Mouse (Mus musculus) G1E (cell line): Measurements from ENCODE around the gene Ppp2r5d. TPM values are rescaled to one million over a fixed set of nuclear protein-coding genes. Genes with fewer than 3 reads are reported as not detected.
A peak's percentile ranks its signal among the peaks of the same experiment; 100 is the strongest.

ENCODE experiments used
- ATAC-seq: 2 replicates; pipeline ENCODE4 v1.8.0; 2016; ENCODE audit warnings: mild to moderate bottlenecking; ENCODE audit not compliant: insufficient number of reproducible peaks, poor library complexity, low FRiP score, severe bottlenecking; ENCODE audit errors: extremely low read depth
- DNase-seq: peaks from one replicate; pipeline ENCODE4 v3.0.0; 2012; ENCODE audit warnings: low spot score
- H3K27me3 ChIP-seq: 2 replicates; pipeline ENCODE4 v1.6.1; 2012; ENCODE audit warnings: mild to moderate bottlenecking, low read length, inconsistent platforms; ENCODE audit not compliant: insufficient read depth
- H3K36me3 ChIP-seq: replicated peaks from 2 replicates; pipeline ENCODE3; 2012; ENCODE audit warnings: mild to moderate bottlenecking, inconsistent platforms
- H3K4me1 ChIP-seq: 2 replicates; pipeline ENCODE4 v1.6.1; 2012; ENCODE audit warnings: low read depth, low read length, inconsistent platforms, mixed read lengths; ENCODE audit not compliant: insufficient read depth
- H3K4me3 ChIP-seq: 2 replicates; pipeline ENCODE4 v1.5.1; 2012; ENCODE audit warnings: low read depth, mild to moderate bottlenecking, inconsistent platforms, low read length, moderate library complexity, mixed read lengths
- H3K9me3 ChIP-seq: replicated peaks from 2 replicates; pipeline ENCODE4 v1.6.1; 2012; ENCODE audit warnings: inconsistent platforms
- CTCF ChIP-seq: IDR thresholded peaks from 2 replicates; pipeline ENCODE4 v1.5.1; 2012; ENCODE audit warnings: low read depth, low read length, inconsistent platforms, mixed read lengths
- GATA1 ChIP-seq: IDR thresholded peaks from 2 replicates; pipeline ENCODE4 v1.6.1; 2012; ENCODE audit warnings: borderline replicate concordance, low read length, inconsistent platforms, mixed read lengths
- GATA2 ChIP-seq: IDR thresholded peaks from 2 replicates; pipeline ENCODE4 v1.6.1; 2012; ENCODE audit warnings: low read depth, low read length, inconsistent platforms, borderline replicate concordance
- POLR2AphosphoS5 ChIP-seq: IDR thresholded peaks from 2 replicates; pipeline ENCODE4 v1.6.1; 2012; ENCODE audit warnings: low read depth, low read length, inconsistent platforms; ENCODE audit not compliant: insufficient replicate concordance
- TAL1 ChIP-seq: conservative IDR thresholded peaks from 2 replicates; pipeline ENCODE4 v1.6.1; 2012; ENCODE audit warnings: low read depth, low read length, inconsistent platforms, mixed read lengths
- polyA plus RNA-seq: library from polyadenylated mRNA; stranded (reverse); fragments of >175 nt; gene quantifications from 2 replicates; pipeline ENCODE4 v1.2.3, GENCODE M21; 2012
- total RNA-seq, 2 experiments: library from RNA; stranded (forward) in 1 of 2; stranded (reverse) in 1 of 2; fragments of 200-1000 nt in 1 of 2; fragments of >200 nt in 1 of 2; fragmentation: Nextera tagmentation in 1 of 2; gene quantifications; 2 replicates each; pipeline ENCODE4 v1.2.3; 2014 to 2017

Gene Ppp2r5d
- total and polyA plus RNA-seq, 3 experiments, result 33.9 to 78.5 (median 55.2) TPM

- peaks cover 2% of the 10 kb centered on the region; the same call in 1 of the 2 replicates for H3K27me3 ChIP-seq
These were observed 6.2 kb upstream of the Ppp2r5d start, which contains the start of gene Pex6 for GRCm38 (mm10) chr17:46710959-46711597. Gene Pex6, plus strand, starts transcription at chr17:46711463.

DNA sequence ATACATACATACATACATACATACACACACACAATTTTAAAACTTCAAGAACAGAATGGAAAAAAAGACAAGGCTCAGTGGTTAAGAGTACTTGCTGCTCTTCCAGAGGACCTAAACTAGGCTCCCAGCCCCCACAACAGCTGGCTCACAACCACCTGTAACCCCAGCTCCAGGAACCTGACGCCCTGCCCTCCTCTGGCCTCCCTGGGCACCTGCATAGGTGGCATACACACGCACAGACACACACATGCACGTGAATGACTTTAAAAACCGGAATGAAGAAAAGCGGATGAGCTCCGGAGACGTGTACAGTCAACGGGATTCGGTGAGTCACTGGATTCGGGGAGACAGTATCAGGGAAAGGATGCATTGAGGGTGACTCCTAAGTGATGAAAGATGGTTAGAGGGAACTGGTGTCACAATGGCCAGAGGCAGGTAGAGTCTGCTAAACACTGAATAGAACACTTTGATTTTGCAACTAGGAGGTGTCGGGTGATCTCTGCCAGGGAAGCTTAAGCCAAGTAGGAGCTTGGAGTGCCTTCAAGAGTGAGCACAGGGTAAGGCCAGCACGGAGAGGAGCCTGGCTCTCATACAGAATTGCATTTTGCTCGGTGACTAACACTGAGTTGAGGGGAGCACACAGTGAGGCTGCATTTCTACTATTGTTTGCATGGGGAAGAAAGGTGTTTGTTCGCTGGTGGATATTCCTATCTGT, 1.6 kb upstream of the Ppp2r5d start:
- TF ChIP-seq GATA2, result no peak
- no peak for TF ChIP-seq POLR2AphosphoS5
- TF ChIP-seq TAL1, result no peak
- no peak for TF ChIP-seq GATA1
- no peak for TF ChIP-seq CTCF
- Histone ChIP-seq H3K4me1 (peaks cover 47% of the 10 kb centered on the region), H3K4me3 (no peak overlapping the region), H3K27me3 (peaks cover 2% of the 10 kb centered on the region; the same call in 1 of the 2 replicates), H3K9me3 (0 out of 2 replicates have a peak, but pooled peaks cover 1% of the 10 kb centered on the region), H3K36me3 (peaks cover 19% of the 10 kb centered on the region)
- ATAC-seq (no peak), DNase-seq (no peak)

More at GRCm38 (mm10) chr17:46710959-46711597, 6.2 kb upstream of the Ppp2r5d start, which contains the start of gene Pex6:
- DNase-seq (peak; percentile 95), ATAC-seq (peak; percentile 86)
- H3K9me3 ChIP-seq, result 0 out of 2 replicates have a peak, but pooled peaks cover 1% of the 10 kb centered on the region
- H3K36me3 ChIP-seq, result peaks cover 29% of the 10 kb centered on the region
- peaks cover 43% of the 10 kb centered on the region for H3K4me1 ChIP-seq
- TF ChIP-seq POLR2AphosphoS5 (no peak), GATA1 (no peak), TAL1 (no peak), GATA2 (no peak), CTCF (no peak)
- H3K4me3 ChIP-seq, result peak within 1 kb of the TSS; percentile 96

- Histone ChIP-seq H3K4me1 (peaks cover 58% of the 10 kb centered on the region), H3K4me3 (peak overlapping the region; percentile 88), H3K27me3 (peaks cover 2% of the 10 kb centered on the region; the same call in 1 of the 2 replicates), H3K36me3 (peaks cover 42% of the 10 kb centered on the region), H3K9me3 (0 out of 2 replicates have a peak, but pooled peaks cover 1% of the 10 kb centered on the region)
- ATAC-seq (no peak), DNase-seq (peak; percentile 29)
- no peak for TF ChIP-seq GATA1
- TF ChIP-seq CTCF, result no peak
- no peak for TF ChIP-seq TAL1
- no peak for TF ChIP-seq GATA2
- TF ChIP-seq POLR2AphosphoS5, result no peak
These were observed 682 bp downstream of the Ppp2r5d start for GRCm38 (mm10) chr17:46703971-46704886.

GRCm38 (mm10) chr17:46702506-46702905, 2.4 kb downstream of the Ppp2r5d start:
- H3K4me1 ChIP-seq, result peaks cover 64% of the 10 kb centered on the region
- peaks cover 2% of the 10 kb centered on the region; the same call in 1 of the 2 replicates for H3K27me3 ChIP-seq
- H3K4me3 ChIP-seq, result peak overlapping the region; percentile 28; the same call in 1 of the 2 replicates
- TF ChIP-seq GATA2, result no peak
- ATAC-seq (no peak), DNase-seq (no peak)
- no peaks in the 10 kb centered on the region for H3K9me3 ChIP-seq
- H3K36me3 ChIP-seq, result peaks cover 59% of the 10 kb centered on the region

DNA sequence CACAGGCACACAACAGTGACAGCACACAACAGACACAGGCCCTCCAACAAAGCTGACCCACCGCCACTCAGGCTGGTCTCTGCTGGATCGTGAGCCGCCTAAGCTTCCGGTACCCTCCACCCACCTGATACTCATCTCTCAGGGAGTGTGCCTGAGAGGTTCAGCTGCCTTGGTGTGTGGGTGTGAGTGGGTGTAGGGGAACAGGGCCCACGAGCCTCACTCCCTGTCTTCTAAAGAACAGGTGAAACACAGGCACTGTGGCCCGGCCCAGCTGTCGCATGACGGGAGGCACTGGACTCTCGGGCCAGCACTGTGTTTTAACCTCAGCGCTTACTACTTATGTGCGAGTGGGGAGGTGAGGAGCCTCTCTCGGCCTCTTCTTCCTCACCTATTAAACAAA, 2.8 kb downstream of the Ppp2r5d start:
- ATAC-seq, result no peak
- peak overlapping the region; percentile 58 for H3K4me3 ChIP-seq
- DNase-seq, result no peak
- peaks cover 64% of the 10 kb centered on the region for H3K4me1 ChIP-seq
- H3K36me3 ChIP-seq, result peaks cover 62% of the 10 kb centered on the region
- H3K27me3 ChIP-seq, result peaks cover 2% of the 10 kb centered on the region; the same call in 1 of the 2 replicates
- H3K9me3 ChIP-seq, result no peaks in the 10 kb centered on the region
- TF ChIP-seq POLR2AphosphoS5 (no peak), GATA2 (no peak), CTCF (no peak), GATA1 (no peak), TAL1 (no peak)

DNA sequence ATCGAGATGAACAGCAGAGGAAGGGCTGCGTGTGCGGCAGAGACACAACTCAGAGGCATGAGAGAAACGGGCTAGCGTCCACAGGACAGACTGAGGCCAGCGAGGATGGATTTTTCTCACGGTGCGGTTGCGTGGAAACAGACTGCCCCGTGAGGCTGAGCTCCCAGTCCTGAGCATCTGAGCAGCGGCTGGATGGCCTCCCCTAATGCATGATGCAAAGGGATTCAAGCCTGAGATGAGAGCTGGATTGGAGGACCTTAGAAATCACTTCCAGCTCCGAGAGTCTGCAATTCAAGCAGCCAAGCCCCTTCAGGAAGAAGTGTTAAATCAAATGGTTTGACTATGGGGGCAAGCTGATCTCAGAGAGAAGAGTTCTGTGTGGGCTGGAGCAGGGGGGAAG, 3.4 kb downstream of the Ppp2r5d start:
- H3K4me1 ChIP-seq, result peaks cover 63% of the 10 kb centered on the region
- no peak for ATAC-seq

More for the DNA sequence above, 3.4 kb downstream of the Ppp2r5d start:
- H3K9me3 ChIP-seq, result no peaks in the 10 kb centered on the region
- peaks cover 65% of the 10 kb centered on the region for H3K36me3 ChIP-seq
- peaks cover 2% of the 10 kb centered on the region; the same call in 1 of the 2 replicates for H3K27me3 ChIP-seq
- H3K4me3 ChIP-seq, result no peak overlapping the region
- TF ChIP-seq TAL1 (no peak), CTCF (no peak), GATA1 (no peak), GATA2 (no peak), POLR2AphosphoS5 (no peak)
- no peak for DNase-seq
